Mouse (Mus musculus) cerebellum, postnatal 10 days (tissue): Measurements from ENCODE around the gene Nkx1-1.
A peak's percentile ranks its signal among the peaks of the same experiment; 100 is the strongest.

Experiments used
- DNase-seq, 2 experiments: peaks; one replicate each; pipeline ENCODE4 v3.0.0; 2021; ENCODE audit warnings: mixed read lengths in 2 of 2

Nkx1-1 gene

GRCm38 (mm10) chr5:33400819-33401218, 33.0 kb downstream of the Nkx1-1 start:
- no peak for DNase-seq

GRCm38 (mm10) chr5:33396828-33397227, 36.9 kb downstream of the Nkx1-1 start:
- no peak for DNase-seq

GRCm38 (mm10) chr5:33395693-33396092, 38.1 kb downstream of the Nkx1-1 start:
- DNase-seq, result no peak

- DNase-seq, result peak; percentile 88 to 89
These were observed 40.0 kb downstream of the Nkx1-1 start for GRCm38 (mm10) chr5:33393803-33394202.

- DNase-seq, result peak; percentile 41 to 45
These were observed 46.2 kb downstream of the Nkx1-1 start for GRCm38 (mm10) chr5:33387550-33387949.
